Mouse (Mus musculus) macrophage (primary cell): ENCODE results near the gene Sowaha. TPM values are rescaled to one million over a fixed set of nuclear protein-coding genes. Genes with fewer than 3 reads are reported as not detected.

ENCODE experiments used
- H3K27ac ChIP-seq: fragments of 350-480 bp; formaldehyde crosslinking; 2 replicates; pipeline ENCODE4 v1.9.0; 2021
- H3K36me3 ChIP-seq: fragments of 350-480 bp; formaldehyde crosslinking; 2 replicates; pipeline ENCODE4 v1.9.0; 2021; ENCODE audit errors: inconsistent target
- H3K4me3 ChIP-seq: fragments of 350-480 bp; formaldehyde crosslinking; 2 replicates; pipeline ENCODE4 v1.9.0; 2021; ENCODE audit errors: inconsistent target
- H3K79me2 ChIP-seq: fragments of 350-480 bp; formaldehyde crosslinking; 2 replicates; pipeline ENCODE4 v1.9.0; 2021; ENCODE audit errors: inconsistent target
- WGBS: methylation state at CpG from one replicate; pipeline ENCODE4 v1.1.7; 2026; ENCODE audit warnings: inconsistent platforms; ENCODE audit not compliant: missing documents; 5-methylcytosine and 5-hydroxymethylcytosine counted together
- polyA plus RNA-seq: library from polyadenylated mRNA; stranded (reverse); fragments of 250-400 nt; gene quantifications from 3 replicates; pipeline ENCODE4 v1.2.4, GENCODE M21; 2018; ENCODE audit warnings: inconsistent platforms

The Sowaha gene
- polyA plus RNA-seq, 1 experiment from 2014 or later = not detected

- WGBS = 56% methylated on average over 8 of the region's 8 CpGs
- no peaks in the 10 kb centered on the region for H3K36me3 ChIP-seq
- H3K4me3 ChIP-seq = no peak overlapping the region
- peak overlapping the region; percentile 57 for H3K27ac ChIP-seq
- no peaks in the 10 kb centered on the region for H3K79me2 ChIP-seq
Measured at GRCm38 (mm10) chr11:53491954-53492401, 11.9 kb upstream of the Sowaha start.

GRCm38 (mm10) chr11:53489421-53489820, 9.3 kb upstream of the Sowaha start:
- H3K79me2 ChIP-seq = no peaks in the 10 kb centered on the region
- no peak overlapping the region for H3K27ac ChIP-seq
- H3K36me3 ChIP-seq = no peaks in the 10 kb centered on the region
- WGBS = 95% methylated on average over 9 of the region's 9 CpGs
- no peak overlapping the region for H3K4me3 ChIP-seq

DNA sequence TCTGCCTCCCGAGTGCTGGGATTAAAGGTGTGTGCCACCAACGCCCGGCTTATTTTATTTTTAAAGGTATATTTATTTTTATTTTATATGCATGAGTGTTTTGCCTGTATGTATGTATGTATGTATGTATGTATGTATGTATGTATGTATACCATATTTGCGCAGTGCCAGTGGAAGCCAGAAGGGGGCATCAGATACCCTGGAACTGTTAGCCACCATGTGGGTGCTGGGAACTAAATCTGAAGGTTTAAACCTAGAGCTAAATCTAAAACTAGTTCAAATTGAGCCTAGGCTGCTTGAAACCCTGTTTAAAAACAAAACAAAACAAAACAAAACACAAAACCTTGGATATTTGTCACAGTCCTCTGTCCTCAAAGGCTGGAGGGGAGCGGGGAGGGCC, 8.9 kb upstream of the Sowaha start:
- Histone ChIP-seq H3K27ac (no peak overlapping the region), H3K36me3 (no peaks in the 10 kb centered on the region), H3K79me2 (no peaks in the 10 kb centered on the region), H3K4me3 (no peak overlapping the region)
- 92% methylated on average over 5 of the region's 5 CpGs for WGBS

GRCm38 (mm10) chr11:53486822-53487594, 6.9 kb upstream of the Sowaha start:
- H3K4me3 ChIP-seq = no peak overlapping the region
- 19% methylated on average over 26 of the region's 27 CpGs for WGBS
- no peak overlapping the region for H3K27ac ChIP-seq
- no peaks in the 10 kb centered on the region for H3K36me3 ChIP-seq
- H3K79me2 ChIP-seq = no peaks in the 10 kb centered on the region

GRCm38 (mm10) chr11:53486351-53486750, 6.3 kb upstream of the Sowaha start:
- 88% methylated on average over 2 of the region's 3 CpGs for WGBS
- Histone ChIP-seq H3K27ac (no peak overlapping the region), H3K79me2 (no peaks in the 10 kb centered on the region), H3K36me3 (no peaks in the 10 kb centered on the region), H3K4me3 (no peak overlapping the region)

- no peaks in the 10 kb centered on the region for H3K79me2 ChIP-seq
- H3K36me3 ChIP-seq = no peaks in the 10 kb centered on the region
- no peak overlapping the region for H3K4me3 ChIP-seq
- WGBS = 43% methylated on average over 3 of the region's 3 CpGs
- H3K27ac ChIP-seq = no peak overlapping the region
Measured at GRCm38 (mm10) chr11:53485719-53486118, 5.6 kb upstream of the Sowaha start.

GRCm38 (mm10) chr11:53483159-53483891, 3.3 kb upstream of the Sowaha start:
- Histone ChIP-seq H3K4me3 (no peak overlapping the region), H3K79me2 (no peaks in the 10 kb centered on the region), H3K27ac (no peak overlapping the region), H3K36me3 (no peaks in the 10 kb centered on the region)
- WGBS = 82% methylated on average over 9 of the region's 9 CpGs

- Histone ChIP-seq H3K4me3 (no peak overlapping the region), H3K36me3 (no peaks in the 10 kb centered on the region), H3K79me2 (no peaks in the 10 kb centered on the region), H3K27ac (no peak overlapping the region)
- 78% methylated on average over 4 of the region's 4 CpGs for WGBS
Measured at GRCm38 (mm10) chr11:53481088-53481730, 1.1 kb upstream of the Sowaha start.

DNA sequence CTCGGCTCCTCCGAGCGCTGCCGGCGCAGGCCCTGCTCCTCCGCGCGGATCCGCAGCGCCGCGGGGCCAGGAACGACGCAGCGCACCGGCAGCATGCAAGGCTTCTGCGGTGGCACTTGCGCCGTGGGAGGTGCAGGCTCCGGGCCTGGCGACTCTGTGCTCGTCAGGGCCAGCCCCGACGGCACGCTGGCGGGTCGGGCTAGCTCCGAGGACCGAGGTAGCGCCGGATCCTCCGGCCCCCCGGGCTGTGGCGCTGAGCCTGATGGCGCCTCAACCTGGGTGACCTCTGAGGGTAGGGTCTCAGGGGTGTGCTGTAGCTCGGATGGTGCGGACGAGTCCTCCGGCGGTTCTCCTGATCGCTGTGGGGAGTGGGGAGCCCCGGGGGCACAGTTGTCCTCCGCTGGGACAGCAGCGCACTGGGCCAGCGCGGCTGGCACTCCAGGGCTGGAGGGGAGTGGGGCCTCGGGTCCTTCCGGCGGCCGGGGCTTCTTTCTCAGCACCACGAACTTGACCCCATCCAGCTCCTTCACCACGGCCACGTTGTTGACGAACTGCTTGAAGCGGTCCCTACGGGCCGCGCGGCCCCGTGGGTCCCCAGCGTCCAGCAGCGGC, 797 bp downstream of the Sowaha start:
- Histone ChIP-seq H3K4me3 (no peak overlapping the region), H3K27ac (no peak overlapping the region), H3K79me2 (no peaks in the 10 kb centered on the region), H3K36me3 (no peaks in the 10 kb centered on the region)
- 5% methylated on average over 55 of the region's 62 CpGs for WGBS

DNA sequence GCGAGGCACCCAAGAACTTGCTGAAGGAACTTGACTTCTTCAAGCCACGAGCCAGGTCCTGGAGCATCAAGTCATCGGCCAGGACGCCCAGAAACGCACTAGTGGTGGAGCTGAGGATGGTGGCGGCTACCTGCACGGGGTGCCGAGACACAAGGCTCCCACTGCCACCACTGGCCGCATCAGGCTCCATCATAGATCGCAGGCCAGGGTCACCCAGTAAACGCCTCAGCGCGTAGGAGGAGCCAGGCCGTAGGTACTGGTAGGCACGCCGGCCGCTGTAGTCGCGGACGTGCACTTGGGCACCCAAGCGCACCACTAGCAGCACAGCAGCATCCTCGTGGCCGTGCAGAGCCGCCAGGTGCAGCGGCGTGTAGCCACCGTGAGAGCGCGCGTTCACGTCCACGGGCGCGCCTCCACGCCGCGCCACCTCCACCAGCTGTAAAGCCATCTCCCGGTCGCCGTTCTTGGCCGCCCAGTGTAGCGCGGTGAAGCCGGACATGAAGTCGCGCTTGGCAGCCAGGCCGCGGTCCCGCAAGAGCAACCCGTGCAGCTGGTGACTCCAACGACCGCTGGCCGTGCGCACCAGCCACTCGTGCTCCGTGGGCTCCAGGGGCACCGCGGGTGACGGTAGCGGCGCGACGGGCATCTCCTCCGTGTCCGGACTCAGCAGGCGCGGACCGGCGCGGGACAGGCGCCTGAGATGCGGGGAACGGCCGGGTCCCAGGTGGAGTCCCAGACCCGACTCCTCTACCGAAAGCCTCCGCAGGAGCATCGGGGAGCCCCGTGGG, 1.5 kb downstream of the Sowaha start:
- Histone ChIP-seq H3K79me2 (no peaks in the 10 kb centered on the region), H3K27ac (no peak overlapping the region), H3K4me3 (no peak overlapping the region), H3K36me3 (no peaks in the 10 kb centered on the region)
- 16% methylated on average over 74 of the region's 79 CpGs for WGBS

- 82% methylated on average over 7 of the region's 7 CpGs for WGBS
- no peak overlapping the region for H3K4me3 ChIP-seq
Measured at GRCm38 (mm10) chr11:53477833-53478232, 2.2 kb downstream of the Sowaha start.

GRCm38 (mm10) chr11:53475620-53476019, 4.5 kb downstream of the Sowaha start:
- Histone ChIP-seq H3K4me3 (no peak overlapping the region), H3K79me2 (no peaks in the 10 kb centered on the region), H3K36me3 (no peaks in the 10 kb centered on the region), H3K27ac (no peak overlapping the region)
- WGBS = 55% methylated on average over 8 of the region's 8 CpGs

More at GRCm38 (mm10) chr11:53477833-53478232, 2.2 kb downstream of the Sowaha start:
- Histone ChIP-seq H3K27ac (no peak overlapping the region), H3K79me2 (no peaks in the 10 kb centered on the region), H3K36me3 (no peaks in the 10 kb centered on the region)

- Histone ChIP-seq H3K79me2 (no peaks in the 10 kb centered on the region), H3K36me3 (no peaks in the 10 kb centered on the region), H3K4me3 (no peak overlapping the region), H3K27ac (no peak overlapping the region)
- WGBS = 94% methylated on average over 3 of the region's 3 CpGs
Measured at GRCm38 (mm10) chr11:53472709-53473108, 7.4 kb downstream of the Sowaha start.
